Mouse (Mus musculus) neural tube, embryonic 11.5 days (tissue): Measurements from ENCODE around the gene Clip1. TPM values are rescaled to one million over a fixed set of nuclear protein-coding genes. Genes with fewer than 3 reads are reported as not detected.
"Not testable (repeated sequence)": the region's sequence is repeated elsewhere in the genome, so short reads cannot be mapped to it uniquely, and the experiment has no call there.

Source experiments
- ATAC-seq: fragments of 200-750 bp; cut with Nextera tagmentation; 2 replicates; pipeline ENCODE4 v1.8.0; 2017; ENCODE audit warnings: moderate number of reproducible peaks, mild to moderate bottlenecking, moderate TSS enrichment, moderate library complexity; ENCODE audit not compliant: insufficient read depth, low FRiP score, low TSS enrichment
- DNase-seq: peaks from one replicate; pipeline ENCODE4 v3.0.0-alpha.2; 2015; ENCODE audit warnings: low spot score
- H3K27ac ChIP-seq: fragments of 300-500 bp; sonication (generic); 2 replicates; pipeline ENCODE4 v1.5.1; 2014; ENCODE audit warnings: low read depth, mild to moderate bottlenecking, low read length
- H3K27me3 ChIP-seq: fragments of 300-500 bp; sonication (generic); 2 replicates; pipeline ENCODE4 v1.6.1; 2014; ENCODE audit warnings: mild to moderate bottlenecking, low read length, mixed read lengths; ENCODE audit not compliant: control insufficient read depth, insufficient read depth
- H3K36me3 ChIP-seq: fragments of 300-500 bp; sonication (generic); 2 replicates; pipeline ENCODE4 v1.6.1; 2014; ENCODE audit warnings: mild to moderate bottlenecking, low read length, moderate library complexity, mixed read lengths; ENCODE audit not compliant: control insufficient read depth, insufficient read depth
- H3K4me1 ChIP-seq: fragments of 300-500 bp; sonication (generic); 2 replicates; pipeline ENCODE4 v1.6.1; 2014; ENCODE audit warnings: low read length, mixed read lengths; ENCODE audit not compliant: control insufficient read depth, insufficient read depth
- H3K4me2 ChIP-seq: fragments of 300-500 bp; sonication (generic); 2 replicates; pipeline ENCODE4 v1.6.1; 2014; ENCODE audit warnings: low read depth, mild to moderate bottlenecking, moderate library complexity
- H3K4me3 ChIP-seq: fragments of 300-500 bp; sonication (generic); 2 replicates; pipeline ENCODE4 v1.5.1; 2014; ENCODE audit warnings: low read depth, low read length
- H3K9ac ChIP-seq: fragments of 300-500 bp; sonication (generic); 2 replicates; pipeline ENCODE4 v1.6.1; 2014; ENCODE audit warnings: mild to moderate bottlenecking, low read length
- H3K9me3 ChIP-seq: fragments of 300-500 bp; sonication (generic); 2 replicates; pipeline ENCODE4 v1.6.1; 2016; ENCODE audit warnings: low read length; ENCODE audit not compliant: control insufficient read depth
- WGBS: fragments of 180-500 bp; shearing (Covaris S2); extraction: QIAGEN DNeasy Blood & Tissue Kit; methylation state at CpG from one replicate; pipeline ENCODE4 v1.1.7; 2014; 5-methylcytosine and 5-hydroxymethylcytosine counted together
- polyA plus RNA-seq: library from polyadenylated mRNA; unstranded; fragments of >200 nt; fragmentation: Nextera tagmentation; extraction: Ambion mirVana; gene quantifications from 2 replicates; pipeline ENCODE4 v1.2.1, GENCODE M21; 2014

Clip1 gene
- polyA plus RNA-seq, result 45.1 and 52.2 TPM in 2 replicates

DNA sequence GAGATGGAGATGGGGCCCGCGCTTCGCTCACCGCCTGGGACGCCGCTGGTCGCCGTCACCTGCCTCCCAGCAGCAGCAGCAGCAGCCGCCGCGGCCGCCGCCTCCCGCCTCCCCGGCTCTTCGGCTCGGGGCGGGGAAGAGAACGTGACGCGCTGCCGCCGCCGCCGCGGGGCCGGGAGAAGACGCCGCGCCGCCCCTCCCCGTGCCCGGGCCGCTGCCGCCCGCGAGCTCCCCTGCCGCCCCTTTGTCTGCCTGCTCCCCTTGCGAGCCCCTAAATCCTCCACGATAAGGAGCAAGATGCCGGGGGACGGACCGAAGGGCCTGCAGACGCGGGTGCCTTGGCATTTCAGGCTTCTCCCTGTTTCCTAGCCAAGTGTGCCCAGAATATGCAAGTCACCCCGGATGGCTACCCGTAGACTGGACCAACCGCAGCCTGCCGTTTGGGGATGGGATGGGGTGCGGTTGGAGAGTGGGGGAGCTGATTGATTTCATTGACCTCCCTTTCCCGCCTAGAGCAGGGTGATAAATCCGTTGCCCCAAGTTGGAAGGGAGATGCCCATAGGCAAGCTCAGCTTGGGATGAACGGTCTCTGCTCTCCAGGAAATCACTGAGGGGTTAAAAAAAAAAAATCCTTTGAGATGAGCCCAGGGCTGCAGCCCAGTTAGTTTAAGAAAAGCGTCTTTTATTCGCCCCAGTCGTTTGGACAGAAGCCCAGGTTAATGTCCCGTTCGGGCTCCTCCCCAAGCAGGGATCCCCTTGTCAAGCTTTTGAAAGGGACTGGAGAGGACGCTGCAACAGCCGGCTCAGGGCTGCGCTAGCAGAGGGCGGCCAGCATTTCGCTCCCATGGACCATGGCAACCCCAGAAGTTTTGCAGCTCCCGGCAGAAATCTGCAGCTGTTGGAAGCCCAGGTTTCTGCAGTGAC, at the start of gene Clip1:
TSS of gene Clip1 (minus strand) at position 398 of the 924 bp plus-strand sequence.
- no peaks in the 10 kb centered on the region for H3K9me3 ChIP-seq
- H3K4me3 ChIP-seq, result peak within 1 kb of the TSS; percentile 79
- H3K4me2 ChIP-seq, result peak within 1 kb of the TSS; percentile 79
- H3K27ac ChIP-seq, result peak within 1 kb of the TSS; percentile 93
- no peaks in the 10 kb centered on the region for H3K27me3 ChIP-seq
- peak; percentile 79 for DNase-seq
- under 1% methylated on average over 29 of the region's 64 CpGs for WGBS
- peak within 1 kb of the TSS; percentile 92 for H3K9ac ChIP-seq
- no peaks in the 10 kb centered on the region for H3K36me3 ChIP-seq
- ATAC-seq, result peak; percentile 60
- H3K4me1 ChIP-seq, result peaks cover 9% of the 10 kb centered on the region

DNA sequence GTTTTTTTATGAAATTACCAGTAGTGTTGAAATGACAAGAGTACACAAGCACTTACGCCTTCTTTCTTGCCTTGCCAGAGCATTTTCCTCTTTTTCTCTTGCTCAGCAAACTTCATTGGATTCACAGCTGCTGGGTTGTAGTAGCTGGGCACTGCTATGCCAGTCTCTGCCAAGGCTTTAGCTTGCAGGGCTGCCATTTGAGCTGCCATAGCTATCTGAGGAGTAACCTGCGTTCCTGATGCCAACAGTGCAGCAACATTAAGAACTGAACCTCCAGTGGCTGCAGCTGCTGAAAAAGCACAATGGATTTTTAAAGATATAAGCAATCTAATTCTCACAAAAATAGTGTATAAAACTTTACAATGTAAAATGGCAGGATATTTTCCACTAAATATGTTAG, 46.6 kb upstream of the Clip1 start:
- Histone ChIP-seq H3K4me2 (no peak overlapping the region), H3K27me3 (no peaks in the 10 kb centered on the region), H3K9ac (no peak overlapping the region), H3K27ac (no peak overlapping the region), H3K4me1 (no peaks in the 10 kb centered on the region), H3K36me3 (peaks cover 21% of the 10 kb centered on the region), H3K9me3 (no peaks in the 10 kb centered on the region), H3K4me3 (no peak overlapping the region)
- DNase-seq (no peak), ATAC-seq (no peak)
- WGBS, result 96% methylated on average over 2 of the region's 2 CpGs

DNA sequence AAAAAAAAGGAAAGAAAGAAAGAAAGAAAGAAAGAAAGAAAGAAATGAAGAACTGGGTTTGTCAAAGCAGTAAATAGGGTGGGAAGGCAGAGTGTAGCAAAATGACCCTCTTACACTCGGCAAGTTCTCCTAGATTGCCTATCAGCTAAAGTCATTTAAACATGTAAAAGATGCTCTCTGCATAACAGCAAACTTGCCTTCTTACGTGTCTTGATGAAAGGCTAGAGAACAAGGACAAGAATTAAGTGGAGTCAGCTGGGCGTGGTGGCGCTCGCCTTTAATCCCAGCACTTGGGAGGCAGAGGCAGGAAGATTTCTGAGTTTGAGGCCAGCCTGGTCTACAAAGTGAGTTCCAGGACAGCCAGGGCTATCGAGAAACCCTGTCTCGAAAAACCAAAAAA, 39.4 kb upstream of the Clip1 start:
- not testable (repeated sequence) for DNase-seq, H3K27me3 ChIP-seq, H3K27ac ChIP-seq, H3K9ac ChIP-seq, H3K9me3 ChIP-seq, H3K4me2 ChIP-seq, ATAC-seq, H3K4me3 ChIP-seq, H3K4me1 ChIP-seq, H3K36me3 ChIP-seq
- WGBS, result 90% methylated on average over 7 of the region's 7 CpGs

DNA sequence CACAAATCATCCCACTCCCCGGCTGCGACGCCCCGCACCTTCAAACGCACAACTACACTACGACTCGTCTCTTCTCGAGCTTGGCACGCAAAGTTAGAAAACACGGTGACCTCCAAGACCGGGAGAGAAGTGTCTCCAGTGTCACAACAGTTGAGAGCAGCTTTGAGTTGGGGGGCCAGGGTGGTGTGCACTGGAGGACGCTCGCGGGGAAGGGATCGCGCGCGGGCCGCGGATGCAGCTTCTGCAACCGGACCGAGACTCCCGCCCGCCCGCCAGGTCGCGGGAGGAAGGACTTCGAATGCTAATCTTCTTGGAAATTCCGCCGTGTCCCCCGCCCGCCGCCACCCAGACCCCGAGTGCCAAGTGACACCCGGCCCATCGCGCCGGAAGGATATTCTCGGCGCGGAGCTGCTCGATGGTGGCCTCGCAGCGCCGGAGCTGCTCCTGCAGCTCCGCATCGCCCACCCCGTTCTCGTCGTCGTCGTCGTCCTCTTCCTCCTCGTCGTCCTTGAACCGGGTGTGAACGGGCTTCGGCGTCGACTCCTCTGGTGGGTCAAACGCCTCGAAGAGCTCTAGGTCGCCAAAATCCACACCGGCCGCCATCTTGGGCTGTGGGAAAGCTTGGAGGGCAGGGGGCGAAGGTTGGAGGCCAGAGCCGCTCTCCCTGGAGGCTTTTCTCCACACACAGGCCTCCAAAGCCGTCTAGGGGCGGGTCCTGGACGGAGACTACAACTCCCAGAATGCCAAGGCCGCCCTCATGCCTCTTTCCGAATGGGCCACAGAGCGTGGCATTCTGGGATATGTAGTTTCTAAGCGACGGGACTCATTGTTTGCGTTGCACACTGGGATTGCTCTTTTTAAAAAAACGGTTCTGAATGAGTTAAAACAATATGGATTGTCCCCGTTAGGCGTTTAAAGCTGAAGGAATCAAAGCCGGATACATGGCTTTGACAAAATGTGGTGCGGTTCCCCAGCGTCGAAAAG, 36.2 kb upstream of the Clip1 start, which contains the start of gene Zcchc8:
TSS of gene Zcchc8 (minus strand) at position 773 of the 984 bp plus-strand sequence.
- peak within 1 kb of the TSS; percentile 90 for H3K9ac ChIP-seq
- H3K4me3 ChIP-seq, result peak within 1 kb of the TSS; percentile 92
- no peaks in the 10 kb centered on the region for H3K9me3 ChIP-seq
- WGBS, result under 1% methylated on average over 82 of the region's 83 CpGs
- no peaks in the 10 kb centered on the region for H3K27me3 ChIP-seq
- peak; percentile 96 for DNase-seq
- peaks cover 4% of the 10 kb centered on the region; the same call in 1 of the 2 replicates for H3K4me1 ChIP-seq
- H3K27ac ChIP-seq, result peak within 1 kb of the TSS; percentile 77
- H3K4me2 ChIP-seq, result peak within 1 kb of the TSS; percentile 51
- no peaks in the 10 kb centered on the region; the same call in 1 of the 2 replicates for H3K36me3 ChIP-seq
- peak; percentile 100 for ATAC-seq

DNA sequence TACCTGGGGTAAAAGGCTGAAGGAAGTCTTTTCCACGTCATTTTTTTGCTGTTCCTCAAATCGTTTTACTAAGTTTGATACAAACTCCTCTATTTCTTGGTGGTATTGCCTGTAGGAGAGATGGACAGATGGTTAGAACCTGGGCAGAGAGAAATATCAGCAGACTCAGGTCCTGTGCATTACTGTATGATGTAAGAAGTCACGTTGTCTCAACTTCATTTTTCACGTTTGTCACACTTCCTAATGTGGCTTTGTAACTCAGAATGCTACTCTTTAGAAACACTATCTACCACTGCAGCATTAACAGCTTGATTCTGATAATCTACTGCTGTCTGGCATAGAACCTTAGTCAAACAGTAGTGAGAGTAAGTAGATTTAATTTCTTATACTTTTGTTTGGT, 30.2 kb upstream of the Clip1 start:
- peaks cover 4% of the 10 kb centered on the region; the same call in 1 of the 2 replicates for H3K4me1 ChIP-seq
- peaks cover 26% of the 10 kb centered on the region for H3K36me3 ChIP-seq
- no peak overlapping the region for H3K9ac ChIP-seq
- ATAC-seq, result no peak
- no peak overlapping the region for H3K27ac ChIP-seq
- no peak overlapping the region for H3K4me3 ChIP-seq
- no peak for DNase-seq
- no peaks in the 10 kb centered on the region for H3K9me3 ChIP-seq
- H3K4me2 ChIP-seq, result no peak overlapping the region
- WGBS, result 86% methylated on average over 4 of the region's 4 CpGs
- no peaks in the 10 kb centered on the region for H3K27me3 ChIP-seq

DNA sequence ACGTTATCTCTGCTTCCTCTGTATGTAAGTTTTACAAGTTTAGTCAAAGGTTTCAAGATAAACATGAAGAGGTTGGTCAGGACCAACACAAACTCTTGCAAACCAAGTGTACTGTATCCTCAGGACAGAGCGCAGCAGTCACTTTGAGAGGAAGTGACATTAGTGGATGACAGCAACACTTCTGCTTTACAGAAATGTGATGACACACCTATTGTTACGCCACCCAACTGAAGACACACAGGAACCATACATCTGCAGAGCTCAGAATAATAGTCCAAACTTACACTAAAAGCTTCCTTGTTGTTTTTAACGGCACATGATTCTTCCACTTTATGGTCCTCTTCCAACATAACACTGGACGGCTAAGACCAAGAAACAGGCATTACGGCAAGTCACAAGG, 29.4 kb upstream of the Clip1 start:
- Histone ChIP-seq H3K9ac (no peak overlapping the region), H3K4me1 (0 out of 2 replicates have a peak, but pooled peaks cover 4% of the 10 kb centered on the region), H3K27ac (no peak overlapping the region), H3K36me3 (peaks cover 26% of the 10 kb centered on the region), H3K4me3 (no peak overlapping the region), H3K4me2 (no peak overlapping the region), H3K9me3 (no peaks in the 10 kb centered on the region), H3K27me3 (no peaks in the 10 kb centered on the region)
- ATAC-seq, result no peak
- WGBS, result 95% methylated on average over 6 of the region's 6 CpGs
- no peak for DNase-seq

DNA sequence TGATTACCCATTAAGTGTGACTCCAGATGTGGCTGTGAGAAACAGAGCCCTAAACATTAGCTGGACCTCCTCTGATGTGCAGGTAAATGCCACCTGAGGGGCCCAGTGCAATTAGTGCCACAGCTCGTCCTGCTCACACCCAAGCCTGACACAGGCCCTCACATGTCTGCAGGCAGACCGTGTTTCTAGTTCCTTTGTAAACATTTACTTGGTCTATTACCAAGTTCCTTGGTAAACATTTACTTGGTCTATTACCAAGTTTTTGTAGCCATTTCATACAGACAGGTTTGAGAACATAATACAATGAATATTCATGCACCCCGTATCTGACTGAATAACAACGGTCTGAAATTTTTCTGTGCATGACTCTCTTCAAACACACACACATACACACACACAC, 25.2 kb upstream of the Clip1 start:
- 81% methylated on average over 4 of the region's 4 CpGs for WGBS
- peaks cover 40% of the 10 kb centered on the region for H3K36me3 ChIP-seq
- H3K27ac ChIP-seq, result no peak overlapping the region
- no peak overlapping the region for H3K4me3 ChIP-seq
- no peak overlapping the region for H3K9ac ChIP-seq
- H3K27me3 ChIP-seq, result no peaks in the 10 kb centered on the region
- no peak for DNase-seq
- no peaks in the 10 kb centered on the region for H3K9me3 ChIP-seq
- no peak for ATAC-seq
- H3K4me1 ChIP-seq, result no peaks in the 10 kb centered on the region
- H3K4me2 ChIP-seq, result no peak overlapping the region

DNA sequence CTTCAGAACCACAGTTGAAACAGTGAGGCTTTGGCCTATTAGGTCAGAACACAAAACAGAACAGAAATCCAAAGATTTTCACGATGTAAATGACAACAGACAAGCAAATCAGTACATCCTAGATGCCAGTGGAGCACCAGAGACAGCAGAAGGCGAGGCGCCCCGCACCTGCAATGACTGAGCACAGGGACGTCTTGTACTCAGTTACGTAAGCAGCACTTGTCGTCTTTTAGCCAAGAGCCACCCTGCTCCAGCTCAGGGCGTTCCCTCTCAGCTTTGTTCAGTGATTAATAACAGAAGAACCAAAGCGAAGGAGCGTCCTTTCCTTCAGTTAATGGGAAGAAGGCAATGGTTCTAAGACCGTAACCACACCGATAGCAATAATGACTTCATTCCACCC, 24.2 kb upstream of the Clip1 start:
- Histone ChIP-seq H3K36me3 (peaks cover 40% of the 10 kb centered on the region), H3K4me2 (no peak overlapping the region), H3K27me3 (no peaks in the 10 kb centered on the region), H3K9ac (no peak overlapping the region), H3K27ac (no peak overlapping the region), H3K4me3 (no peak overlapping the region), H3K9me3 (no peaks in the 10 kb centered on the region), H3K4me1 (no peaks in the 10 kb centered on the region)
- ATAC-seq (no peak), DNase-seq (no peak)
- WGBS, result 94% methylated on average over 12 of the region's 12 CpGs
